In the genomic region with DNA sequence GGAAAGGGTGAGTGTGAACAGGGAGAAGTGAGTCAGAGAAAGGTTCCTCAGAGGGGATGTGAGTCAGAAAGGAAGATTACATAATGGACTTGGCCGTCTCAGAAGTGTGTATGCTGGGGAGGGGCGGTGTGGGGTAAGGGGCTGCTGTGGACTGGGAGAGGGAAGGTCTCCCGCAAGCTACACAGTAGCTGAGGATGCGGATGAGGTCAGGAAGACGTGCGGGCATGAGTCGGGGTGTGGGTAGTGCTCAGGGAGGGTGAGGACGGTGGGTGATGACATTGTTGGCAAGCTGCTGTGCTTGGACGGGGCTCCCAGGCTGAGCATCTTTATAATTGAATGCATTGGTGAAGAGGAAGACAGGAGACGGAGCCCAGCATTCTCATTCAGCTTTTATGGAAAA, we compare ENCODE assay signal across 18 mouse cellular contexts.
DNase-seq lines count a peak whose midpoint lies in the region; ATAC-seq and TF ChIP-seq lines count a peak whose summit lies in the region.
"Had no signal": no experiment of that assay in that cellular context is flagged by ENCODE, and none has a peak within 500 bp of the region (broad histone marks: within the 10 kb centered on the region; RNA-seq: fewer than 3 reads in every experiment).

No protein-coding gene starts in this region.

- WGBS in cerebellum, adult 2 months = 52% methylated on average over 10 of the region's 10 CpGs

- peak; percentile 89 for DNase-seq in heart, adult 11 months
- DNase-seq in heart, postnatal 4 days = no peak
- DNase-seq in 3134 (ENCODE audit: extremely low read depth, insufficient read length, low spot score) (peak; percentile 15), Patski (ENCODE audit: low read depth, low spot score) (no peak)
- DNase-seq in heart, postnatal 10 days = peak; percentile 16 to 22
- no peak for DNase-seq in cerebellum, adult 2 months
- DNase-seq in cerebellum, postnatal 14 days = no peak
- DNase-seq: cerebellum, adult 8-10 months; kidney, adult 18-20 months; kidney, postnatal 14 days; liver; lung, adult 18-20 months; retina, postnatal 1 day; thymus, postnatal 14 days had no signal

- no peak for TF ChIP-seq POLR2A in cerebellum, adult 2 months (IDR thresholded peaks at IDR 0.05; ENCODE audit: borderline replicate concordance, insufficient read depth, low read length)

- intact Hi-C loops in heart, postnatal 10 days (cut with DNase I) = no loop called here

- no peak overlapping the region for H3K4me3 ChIP-seq in cerebellum, adult 2 months (replicated peaks; ENCODE audit: insufficient read depth, low read depth, low read length)
- H3K4me3 ChIP-seq: stomach, embryonic 15.5 days had no signal

- CTCF ChIA-PET in Patski (lab: Charles Lee) = no interaction called here

- TF ChIP-seq CTCF in Patski (IDR thresholded peaks at IDR 0.05) = no peak
- TF ChIP-seq CTCF in cerebellum, adult 2 months (IDR thresholded peaks at IDR 0.05; ENCODE audit: borderline replicate concordance, insufficient read depth, low read depth, low read length) = no peak

- no peaks in the 10 kb centered on the region for H3K4me1 ChIP-seq in cerebellum, adult 2 months (ENCODE audit: control insufficient read depth, insufficient read depth, low read length)

- in situ Hi-C loops in Patski (cut with MboI; ENCODE audit: low pct_unique_long_range_greater_than_20kb) = no loop called here

- peak; percentile 54 for ATAC-seq in Patski
- ATAC-seq: CD4-positive, CD25-positive, alpha-beta regulatory T cell, adult 4 months; forebrain, embryonic 14.5 days; hindbrain, embryonic 16.5 days had no signal

- no peak overlapping the region for H3K27ac ChIP-seq in cerebellum, adult 2 months (ENCODE audit: insufficient read depth, low read length)
- H3K27ac ChIP-seq: stomach, embryonic 15.5 days had no signal

- POLR2A ChIA-PET in Patski (lab: Charles Lee) = no interaction called here

- no peaks in the 10 kb centered on the region for H3K27me3 ChIP-seq in Patski
- H3K27me3 ChIP-seq in cerebellum, adult 2 months (ENCODE audit: control insufficient read depth, insufficient read depth, low read length) = no peaks in the 10 kb centered on the region; the same call in 1 of the 2 replicates
- H3K27me3 ChIP-seq: stomach, embryonic 15.5 days had no signal

Comparison
In these comparisons a context has a peak if more than half of its experiments do, and no peak if none do; other contexts are left out.
1. DNase-seq: peak in heart, adult 11 months (single experiment), 3134 (single experiment) and heart, postnatal 10 days (2 of 2); none in heart, postnatal 4 days (single experiment), Patski (single experiment), cerebellum, adult 2 months (0 of 2) and cerebellum, postnatal 14 days (0 of 2).